Mouse (Mus musculus) 416B (cell line): ENCODE measurements around the gene Dram1.

Source experiments
- DNase-seq: peaks from one replicate; pipeline ENCODE4 v3.0.0; 2011; ENCODE audit warnings: low read depth

Dram1 gene

DNA sequence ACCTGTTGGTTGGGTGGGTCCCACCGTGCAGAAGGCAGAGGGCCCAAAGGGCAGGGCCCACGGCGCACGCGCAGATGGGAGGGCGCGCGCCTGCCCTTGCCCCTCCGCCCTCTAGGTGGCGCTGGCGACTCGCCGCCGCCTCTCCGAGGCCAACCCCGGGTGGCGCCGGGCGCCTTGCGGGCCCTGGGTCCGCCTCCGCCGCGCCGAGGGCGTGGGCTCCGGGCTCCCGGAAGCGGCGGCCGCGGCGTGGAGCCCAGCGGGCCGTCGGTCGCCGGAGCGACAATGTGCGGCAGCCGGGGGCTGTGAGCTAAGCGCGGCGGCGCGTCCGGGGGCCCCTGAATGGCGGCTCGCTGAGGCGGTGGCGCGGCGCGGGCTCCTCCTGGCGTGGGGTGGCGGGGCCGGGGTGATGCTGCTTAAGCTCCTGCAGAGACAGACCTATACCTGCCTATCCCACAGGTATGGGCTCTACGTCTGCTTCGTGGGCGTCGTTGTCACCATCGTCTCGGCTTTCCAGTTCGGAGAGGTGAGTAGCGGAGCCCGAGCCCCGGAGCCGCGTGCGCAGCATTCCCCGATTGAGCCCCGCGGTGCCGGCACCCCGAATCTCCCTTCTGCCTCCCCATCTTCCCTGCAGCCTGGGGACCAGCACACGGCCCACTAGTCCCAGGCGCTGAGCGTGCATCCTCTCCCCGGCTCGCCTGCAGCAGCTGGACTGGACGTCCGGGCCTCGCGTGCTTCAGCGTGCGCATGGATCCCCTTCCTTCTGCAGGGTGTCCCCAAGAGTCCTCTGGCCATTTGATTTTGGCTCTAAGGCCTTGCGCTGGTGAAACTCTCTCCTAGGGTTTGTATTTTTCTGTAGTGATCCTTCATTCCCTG is at the start of gene Dram1, which contains the start of gene Gnptab:
Gene Dram1 (minus strand): TSS at position 68 of the 873 bp plus-strand sequence.
Gene Gnptab (plus strand): TSS at position 120 of the 873 bp plus-strand sequence.
- DNase-seq = peak; percentile 79

DNA sequence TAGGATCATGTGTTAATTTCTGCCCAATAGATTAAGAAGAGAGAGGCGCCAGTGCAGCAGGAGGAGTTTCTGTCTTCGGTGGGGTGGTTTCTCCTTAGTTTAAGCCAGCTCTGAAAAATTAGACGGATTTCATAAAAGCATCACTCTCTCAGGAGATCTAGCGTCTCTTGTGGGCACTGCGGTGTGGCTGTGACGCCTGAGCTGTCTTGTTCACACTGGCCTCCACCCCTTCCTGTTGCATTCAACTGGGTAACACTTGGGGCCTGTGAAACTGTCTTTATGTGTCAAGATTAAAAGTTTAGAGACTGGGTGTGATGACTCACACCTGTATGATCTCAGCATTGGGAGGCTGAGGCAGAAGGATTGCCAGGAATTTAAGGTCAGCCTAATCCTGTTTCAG is 49.1 kb upstream of the Dram1 start:
- peak; percentile 45 for DNase-seq

DNA sequence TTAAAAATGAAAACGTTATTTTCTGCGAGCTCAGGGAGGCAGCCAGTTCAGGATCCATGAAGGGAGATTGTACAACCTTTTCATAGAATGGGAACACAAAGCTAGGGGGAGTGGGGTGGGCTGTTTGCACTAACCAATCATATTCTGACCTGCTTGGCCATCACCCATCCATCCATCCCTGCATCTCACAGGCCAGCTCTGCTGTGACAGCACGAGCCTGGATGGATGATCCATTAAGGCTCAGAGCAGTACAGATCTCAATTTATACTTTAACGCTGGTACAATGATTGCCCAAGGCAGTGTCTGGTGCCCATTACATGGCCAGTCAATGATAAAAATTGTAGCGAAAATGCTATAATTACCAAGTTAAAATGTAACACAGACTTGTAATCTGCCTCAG is 48.0 kb upstream of the Dram1 start:
- DNase-seq = no peak

DNA sequence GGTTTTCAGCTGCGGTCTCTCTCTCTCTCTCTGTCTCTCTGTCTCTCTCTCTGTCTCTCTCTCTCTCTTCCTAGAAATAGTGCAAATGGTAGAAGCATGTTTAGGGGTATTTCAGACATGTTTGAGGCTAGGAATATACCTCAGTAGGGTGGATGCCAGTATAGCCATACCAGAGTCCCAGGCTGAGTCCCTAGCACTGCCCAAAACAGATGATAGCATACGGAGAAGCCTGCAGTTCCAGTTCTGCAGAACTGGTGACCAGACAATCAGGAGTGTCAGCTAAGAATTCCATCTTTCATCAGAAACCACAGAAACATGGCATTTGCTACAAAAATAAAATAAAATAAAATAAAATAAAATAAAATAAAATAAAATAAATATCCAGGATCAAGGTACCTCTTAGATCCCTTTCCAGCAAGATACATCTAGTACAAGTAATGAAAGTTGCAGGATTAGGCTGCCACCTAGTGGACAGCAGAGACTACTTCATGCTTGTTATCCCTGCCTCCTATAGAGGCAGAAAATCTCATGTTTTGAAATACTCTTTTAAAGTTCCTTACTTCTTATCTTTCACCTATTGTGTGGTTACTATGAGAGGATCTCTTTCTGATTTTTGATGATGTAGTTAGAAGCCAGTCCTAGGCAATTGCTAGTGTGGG is 47.4 kb upstream of the Dram1 start:
- DNase-seq = peak; percentile 88

DNA sequence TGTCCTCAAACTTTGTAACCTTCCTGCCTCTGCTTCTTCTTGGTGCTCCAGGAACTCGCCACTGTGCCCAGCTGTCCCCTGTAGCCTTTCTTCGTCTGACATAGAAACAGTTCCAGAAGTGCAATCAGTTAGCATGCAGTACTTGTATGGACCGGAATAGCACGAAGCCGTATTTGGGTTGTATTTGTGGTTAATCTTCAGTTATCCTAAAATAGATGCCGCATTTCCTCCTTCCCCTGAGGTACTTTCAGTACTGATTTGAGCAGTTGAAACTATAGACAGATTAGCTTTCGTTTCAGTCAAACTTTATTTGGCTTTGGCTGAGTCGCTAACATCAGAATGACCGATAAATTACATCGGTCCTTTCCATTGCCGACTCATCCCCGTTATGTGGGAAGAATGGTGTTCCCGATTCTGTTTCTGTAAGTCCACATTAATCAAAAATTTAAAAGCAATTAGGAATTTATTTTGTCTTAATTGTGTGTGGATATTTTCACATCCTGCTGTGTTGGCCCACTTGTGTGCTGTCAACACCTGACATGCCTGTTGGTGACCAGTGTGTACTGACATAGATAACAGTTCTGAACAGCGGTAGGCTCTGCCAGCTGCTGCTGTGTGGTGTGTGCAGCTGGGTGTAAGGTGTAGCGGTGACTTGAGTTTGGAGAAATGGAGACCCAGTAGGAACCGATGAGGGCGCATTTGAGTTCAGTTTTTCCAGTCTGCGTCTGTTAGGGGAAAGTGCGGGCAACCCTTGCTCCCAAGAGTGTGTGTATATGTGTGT is 42.0 kb upstream of the Dram1 start:
- peak; percentile 70 for DNase-seq

DNA sequence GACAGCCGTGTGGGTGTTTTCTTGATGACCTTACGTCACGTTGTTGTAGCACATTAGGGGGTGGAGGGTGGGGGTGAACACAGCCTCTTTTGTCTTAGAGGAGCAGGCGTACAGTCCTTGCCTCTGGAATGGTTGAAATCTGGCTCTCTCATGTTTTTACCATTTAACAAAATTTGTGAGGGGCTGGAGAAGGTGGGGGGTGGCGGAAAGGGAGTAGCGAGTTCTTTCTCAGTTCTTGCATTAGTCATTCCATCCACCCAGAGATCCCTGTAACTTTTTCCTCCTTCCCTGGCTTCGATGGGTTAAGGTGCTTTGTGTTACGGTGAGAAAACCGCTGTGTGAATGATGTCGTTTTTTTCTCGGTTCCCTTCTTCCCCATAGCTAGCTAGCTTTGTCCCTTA is 41.3 kb upstream of the Dram1 start:
- DNase-seq = no peak

DNA sequence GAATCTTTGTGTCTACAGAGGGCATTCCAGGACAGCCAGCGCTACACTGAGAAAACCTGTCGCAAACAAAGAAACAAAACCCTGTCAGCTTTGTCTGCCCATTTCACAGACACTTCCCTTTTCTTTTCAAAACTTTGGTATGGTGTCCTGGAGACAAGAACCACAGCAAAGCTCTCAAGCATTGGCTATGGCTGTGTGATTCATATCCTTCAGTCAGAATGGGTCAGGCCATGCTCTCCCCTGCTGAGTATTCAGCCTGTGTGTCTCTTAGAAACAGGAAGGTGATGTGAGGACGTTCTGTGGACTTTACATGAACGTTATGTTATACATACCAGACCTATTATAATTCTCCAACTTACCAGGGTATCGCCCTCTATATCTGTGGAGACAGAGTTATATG is 38.8 kb upstream of the Dram1 start:
- DNase-seq = peak; percentile 86

DNA sequence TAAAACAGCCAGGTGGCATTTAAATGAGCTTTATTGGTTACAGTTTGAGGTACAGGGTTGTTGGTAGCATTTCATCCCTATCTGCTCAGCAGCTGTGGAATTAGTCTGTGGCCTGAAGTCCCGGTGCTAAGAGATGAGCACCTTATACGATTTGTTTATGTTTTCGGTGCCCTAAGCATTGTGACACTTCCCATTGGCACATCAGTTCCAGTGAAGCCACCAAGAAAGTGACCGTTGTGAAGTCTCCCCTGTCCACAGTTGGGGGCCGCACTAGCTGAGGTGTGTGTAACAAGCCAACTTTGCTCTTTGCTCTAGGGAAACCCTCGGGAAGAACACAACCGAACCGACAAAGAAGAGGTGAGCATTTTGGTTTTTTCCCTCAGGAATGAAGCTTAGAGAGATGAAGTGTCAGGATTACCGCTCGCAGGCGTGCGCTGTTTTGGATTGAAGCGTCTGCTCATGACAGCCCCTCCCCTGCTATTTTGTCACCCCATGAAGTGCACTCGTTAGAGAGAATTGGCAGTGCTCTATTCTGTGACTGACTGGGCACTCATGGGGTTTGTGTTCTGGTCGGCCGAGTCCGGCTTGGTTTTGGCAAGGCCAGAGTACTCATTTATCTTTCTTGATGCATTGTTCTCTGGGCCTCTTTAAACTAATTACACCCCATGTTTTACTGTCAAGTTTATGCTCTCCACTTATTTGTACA is 33.6 kb upstream of the Dram1 start:
- peak; percentile 65 for DNase-seq

DNA sequence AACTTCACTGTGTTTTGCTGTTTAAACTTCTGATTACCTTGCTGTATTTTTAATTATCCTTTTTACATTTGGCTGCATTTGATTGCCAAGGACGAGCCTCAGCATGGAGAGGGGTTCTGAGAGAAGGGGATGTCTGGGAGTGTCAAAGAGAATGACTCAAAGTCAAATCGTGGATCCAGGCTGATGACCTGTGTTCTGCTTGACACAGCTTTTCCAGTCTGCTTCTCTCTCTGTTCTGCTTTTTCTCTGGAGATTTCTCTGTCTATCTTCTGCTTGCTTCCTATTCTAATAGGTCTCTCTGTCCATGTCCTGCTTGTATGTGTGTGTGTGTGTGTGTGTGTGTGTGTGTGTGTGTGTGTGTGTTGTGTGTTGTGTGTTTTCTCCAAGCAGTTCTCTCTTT is 30.9 kb upstream of the Dram1 start:
- DNase-seq = no peak

DNA sequence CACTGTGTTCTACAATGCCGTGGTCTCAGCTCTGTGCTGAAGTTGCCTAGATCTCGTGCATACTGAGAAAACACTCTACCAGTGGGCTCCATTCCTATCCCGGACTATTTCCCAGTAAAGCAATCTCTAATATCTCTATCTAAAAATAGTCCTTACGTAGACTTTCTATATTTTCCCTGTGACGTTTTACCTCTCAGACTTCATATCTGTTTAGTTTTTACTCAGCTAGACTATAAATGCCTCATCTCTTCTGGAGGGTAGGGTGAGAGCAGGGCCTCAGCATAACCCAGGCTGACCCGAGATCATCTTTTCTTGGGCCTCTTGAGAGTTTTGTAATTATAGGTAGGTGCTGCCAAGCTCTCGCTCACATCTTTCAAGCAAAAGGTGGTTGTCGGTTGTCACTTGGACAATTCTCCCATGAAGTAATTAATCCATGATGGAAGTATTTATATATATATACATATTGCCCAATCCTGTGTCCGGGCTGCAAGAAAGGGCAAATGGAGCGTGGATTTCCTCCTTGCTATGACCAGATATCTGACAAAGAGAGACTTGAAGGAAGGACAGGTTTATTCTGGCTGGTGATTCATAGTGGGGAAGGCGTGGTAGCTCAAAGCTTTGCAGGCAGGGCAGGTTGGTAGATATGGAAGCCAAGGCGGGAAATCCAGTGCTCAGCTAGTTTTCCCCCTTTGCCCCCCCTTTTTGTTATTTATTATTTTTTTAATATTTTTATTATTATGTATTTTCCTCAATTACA is 29.2 kb upstream of the Dram1 start:
- DNase-seq = peak; percentile 69

DNA sequence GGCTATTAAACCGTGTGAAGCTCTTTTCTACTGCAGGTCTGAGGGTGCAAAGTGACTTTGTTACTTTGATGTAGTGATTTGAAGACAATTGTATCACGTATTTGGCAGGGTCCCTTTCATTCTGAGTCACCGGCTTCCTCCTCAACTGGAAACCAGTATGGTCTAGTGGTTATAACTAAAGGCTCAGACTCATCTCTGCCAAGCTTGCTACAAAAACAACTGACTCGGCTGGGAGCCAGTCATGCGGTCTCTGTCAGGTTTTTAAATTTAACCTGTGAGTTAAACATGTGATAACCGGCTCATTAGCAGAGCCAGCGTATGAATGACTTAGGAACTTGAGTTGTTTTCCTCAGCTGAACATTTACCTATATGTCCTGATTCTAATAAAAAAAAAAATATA is 26.9 kb upstream of the Dram1 start:
- peak; percentile 93 for DNase-seq

DNA sequence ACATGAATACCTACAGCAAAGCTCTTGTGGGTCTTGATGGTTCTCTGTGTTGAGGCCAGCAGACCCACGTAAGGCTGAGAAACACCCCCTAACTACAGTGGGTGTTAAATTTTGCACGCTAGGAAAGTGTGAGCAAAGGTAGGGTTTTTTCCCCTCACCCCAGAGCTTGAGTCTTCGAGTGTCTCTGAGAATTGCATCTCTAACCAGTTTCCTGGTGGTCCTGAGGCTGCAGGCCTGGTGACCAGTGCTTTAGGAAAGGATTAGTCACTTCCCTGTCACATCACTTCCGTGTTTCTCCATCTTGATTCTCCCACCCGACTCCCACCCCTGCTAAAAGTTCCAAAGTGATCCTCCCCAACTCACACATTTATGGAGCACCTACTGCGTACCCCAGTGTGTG is 25.3 kb upstream of the Dram1 start:
- DNase-seq = peak; percentile 74

DNA sequence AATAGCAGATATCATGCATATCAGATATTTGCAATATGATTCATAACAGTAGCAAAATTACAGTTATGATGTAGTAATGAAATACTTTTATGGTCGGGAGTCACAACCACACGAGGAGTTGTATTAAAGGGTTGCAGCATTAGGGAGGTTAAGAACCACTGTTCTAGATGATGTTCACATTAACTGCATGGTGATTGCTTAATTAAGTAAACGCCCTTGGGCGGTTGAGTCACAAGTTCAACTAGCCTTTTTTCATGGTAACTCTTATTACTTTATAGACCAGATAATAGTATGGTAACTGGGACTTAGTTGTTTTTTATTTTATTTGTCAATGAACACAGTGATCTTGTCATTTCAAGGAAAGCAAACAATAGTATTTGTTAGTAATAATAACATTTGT is 24.1 kb upstream of the Dram1 start:
- DNase-seq = peak; percentile 77

DNA sequence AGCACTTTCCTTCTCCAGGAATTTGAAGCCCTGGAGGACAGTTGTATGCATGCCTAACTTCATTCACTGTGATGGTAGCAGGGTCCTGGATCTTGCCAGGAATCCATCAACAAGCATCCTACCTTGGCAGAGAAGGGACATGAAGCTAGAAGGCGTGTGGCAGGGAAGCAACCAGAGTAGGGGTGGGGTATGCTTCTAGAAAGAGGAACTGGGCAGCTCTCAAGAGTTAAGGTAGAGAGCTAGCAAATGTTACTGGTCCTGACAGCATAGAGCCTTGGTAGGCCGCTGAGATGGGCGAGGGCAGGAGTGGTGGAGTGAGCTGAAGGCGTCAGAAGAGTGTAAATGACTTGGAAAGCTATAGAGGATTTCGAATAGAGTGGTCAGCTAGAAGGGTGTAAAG is 20.4 kb upstream of the Dram1 start:
- DNase-seq = no peak

DNA sequence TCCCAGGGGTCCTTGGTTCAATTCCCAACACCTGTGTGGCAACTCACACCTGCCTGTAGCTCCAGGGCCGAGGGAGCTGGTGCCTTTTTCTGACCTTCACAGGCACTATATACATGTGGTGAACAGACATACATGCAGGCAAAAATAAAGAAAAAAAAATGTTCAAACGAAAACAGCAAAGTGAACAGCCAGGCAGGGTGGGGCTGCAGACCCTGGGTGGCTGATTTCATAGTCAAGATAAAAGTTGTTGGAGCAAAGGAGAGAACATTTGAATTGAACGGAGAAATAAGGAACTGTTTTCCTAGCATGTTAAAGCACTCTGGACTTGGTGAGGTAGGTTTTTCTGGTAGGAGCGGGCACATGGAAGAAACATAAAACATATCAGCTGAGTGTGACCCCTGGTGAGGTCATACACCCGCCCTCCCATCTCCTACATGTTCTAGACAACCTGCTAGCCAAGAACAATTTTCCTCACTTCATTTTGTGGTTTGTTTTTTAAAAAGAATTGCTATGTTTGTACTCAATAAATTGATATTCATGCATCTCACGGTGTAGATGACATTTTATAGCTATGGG is 19.9 kb upstream of the Dram1 start:
- no peak for DNase-seq

DNA sequence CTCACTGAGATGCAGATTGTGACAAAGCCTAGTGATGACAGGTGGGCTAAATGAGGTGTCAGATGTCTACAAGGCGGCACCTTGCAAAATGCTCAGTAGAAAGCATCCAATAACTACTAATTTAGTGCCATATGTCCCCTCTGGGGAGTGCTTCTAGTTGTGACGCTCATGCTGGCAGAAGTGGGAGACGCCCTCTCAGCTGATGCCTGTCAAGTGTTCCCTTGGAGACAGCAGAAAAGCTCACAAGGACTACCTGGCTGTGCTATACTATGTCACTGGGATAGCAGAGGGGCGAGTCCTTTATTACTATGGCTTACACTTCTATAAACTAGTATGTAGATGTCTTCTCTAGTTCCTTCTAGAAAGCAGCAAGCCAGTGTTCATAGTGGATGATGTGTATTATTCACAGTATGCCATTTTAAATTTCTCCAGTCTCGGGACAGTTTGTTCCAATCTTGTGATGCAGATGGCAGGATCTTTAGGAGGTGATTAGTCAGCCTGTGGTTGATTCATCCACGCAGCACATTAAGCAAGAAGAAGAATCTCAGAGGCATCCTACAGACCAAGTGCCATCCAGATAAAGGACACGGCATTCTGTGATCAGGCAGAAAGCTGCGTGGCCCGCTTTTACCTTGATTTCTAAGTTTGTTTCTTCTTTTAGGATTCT is 13.4 kb upstream of the Dram1 start:
- peak; percentile 76 for DNase-seq

DNA sequence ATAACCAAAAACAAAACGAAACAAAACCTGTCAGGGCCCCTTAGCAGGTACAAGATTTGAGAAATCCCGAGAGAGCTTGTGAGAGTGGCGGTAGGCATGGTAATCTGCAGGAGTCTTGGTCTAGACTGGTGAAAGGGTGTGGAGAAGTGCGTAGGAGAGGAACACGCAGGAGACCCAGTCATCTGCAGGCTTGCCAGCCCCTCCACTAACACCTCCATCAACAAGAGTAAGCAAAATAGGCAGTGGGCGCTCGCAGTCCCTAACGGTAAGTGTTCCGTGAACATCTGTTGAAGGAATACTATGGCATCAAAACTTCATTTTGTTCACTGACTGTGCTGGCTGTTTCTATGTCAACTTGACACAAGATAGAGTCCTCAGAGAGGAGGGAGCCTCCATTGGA is 12.6 kb upstream of the Dram1 start:
- DNase-seq = no peak

DNA sequence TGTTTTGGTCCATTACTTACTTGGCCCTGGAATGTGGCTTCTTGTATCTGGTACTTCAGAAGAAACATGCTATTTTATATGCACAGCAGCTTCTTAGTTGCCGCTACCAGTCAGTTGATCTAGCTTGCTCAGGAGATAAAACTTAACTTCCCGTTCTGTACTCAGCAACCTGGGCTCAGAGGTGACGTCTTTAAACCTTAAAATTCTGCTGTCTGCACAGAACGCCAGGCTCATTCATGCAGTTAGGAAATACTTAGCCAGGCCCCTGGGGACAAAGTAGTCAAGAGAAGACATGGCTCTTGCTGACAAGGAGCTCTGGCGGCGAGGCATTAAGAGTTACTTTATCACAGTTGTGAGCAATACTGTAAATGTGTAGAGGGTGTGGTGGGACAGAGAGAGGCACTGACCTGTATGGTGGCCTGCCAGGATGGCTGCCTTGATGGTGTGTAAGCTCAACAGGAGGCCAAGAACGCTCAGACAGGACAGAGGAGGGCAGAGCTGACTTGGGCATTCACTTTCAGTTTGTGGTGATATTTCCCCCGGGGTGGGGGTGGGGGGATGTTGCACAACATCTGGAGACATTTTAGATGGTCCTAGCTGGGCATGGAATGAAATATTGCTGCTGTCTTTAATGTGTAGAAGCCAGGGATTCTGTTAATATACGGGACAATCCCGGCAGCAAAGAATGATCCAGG is 11.4 kb upstream of the Dram1 start:
- peak; percentile 82 for DNase-seq

DNA sequence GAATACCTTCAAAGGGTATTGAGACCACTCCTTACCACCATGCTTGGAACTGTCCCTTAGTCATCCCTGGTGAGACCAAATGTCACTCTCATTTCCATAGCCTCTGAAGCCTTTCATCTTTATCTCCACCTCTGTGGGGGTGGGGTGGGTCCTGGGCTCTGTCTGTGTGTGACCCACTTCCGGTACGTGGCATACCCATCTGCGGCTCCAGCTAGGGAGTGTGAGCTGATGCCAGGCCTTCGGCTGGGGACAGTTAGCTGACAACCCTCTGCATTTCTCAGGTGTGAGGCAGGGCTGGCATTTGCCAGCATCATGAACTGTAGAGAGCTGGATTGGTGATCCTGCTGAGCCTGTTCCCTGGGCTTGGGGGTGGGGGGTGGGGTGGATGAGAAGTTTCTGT is 10.7 kb upstream of the Dram1 start:
- peak; percentile 75 for DNase-seq

DNA sequence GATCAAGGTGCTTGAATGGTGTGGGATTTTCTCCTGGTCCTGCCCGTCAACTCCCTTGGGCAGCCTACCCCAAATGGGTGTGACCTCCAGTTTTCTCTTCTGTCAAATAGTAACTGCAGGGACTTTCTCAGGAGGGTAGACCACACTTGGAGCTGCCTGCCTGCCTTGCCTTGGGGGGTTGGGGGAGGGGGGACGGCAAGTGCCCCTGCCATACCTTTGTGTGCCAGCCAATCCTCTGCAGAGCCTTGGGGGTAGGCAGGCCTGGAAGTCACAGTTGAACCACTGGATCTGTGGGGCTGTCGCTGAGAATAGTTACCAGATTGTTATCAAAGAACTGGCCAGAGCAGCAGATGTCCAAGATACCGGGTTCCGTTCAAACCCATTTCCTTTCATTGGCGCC is 7.4 kb upstream of the Dram1 start:
- peak; percentile 90 for DNase-seq
